Mouse (Mus musculus): ENCODE measurements at regions not wholly inside any gene's neighbourhood (a gene's known extent, or its start where the extent isn't known, plus 50 kb on each side); places are given as distances from the start of the nearest gene placed in this dataset.
A peak's percentile ranks its signal among the peaks of the same experiment; 100 is the strongest.

DNA sequence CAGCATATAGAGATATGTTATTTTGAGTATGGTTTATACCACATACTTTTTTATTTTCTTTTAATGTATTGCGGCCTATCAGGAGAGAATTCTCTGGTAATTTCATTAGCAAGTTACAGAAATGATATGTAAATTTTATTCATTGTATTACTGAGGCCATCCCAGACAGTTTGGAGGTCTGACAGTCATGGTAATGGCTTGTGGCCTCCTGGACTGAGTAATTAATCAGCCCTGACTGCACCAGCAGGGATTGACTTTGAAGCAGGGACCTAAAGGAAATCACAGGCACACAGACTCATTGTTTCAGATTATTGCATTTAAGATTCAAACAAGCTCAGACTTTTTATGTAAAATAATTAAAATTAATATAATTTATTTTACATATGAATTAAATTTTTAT, 435.9 kb upstream of the Siglech start:
- ATAC-seq, result 0 out of 2 replicates have a peak, but pooled peaks have one; percentile 42
- 70% methylated on average over 1 of the region's 1 CpGs for WGBS

DNA sequence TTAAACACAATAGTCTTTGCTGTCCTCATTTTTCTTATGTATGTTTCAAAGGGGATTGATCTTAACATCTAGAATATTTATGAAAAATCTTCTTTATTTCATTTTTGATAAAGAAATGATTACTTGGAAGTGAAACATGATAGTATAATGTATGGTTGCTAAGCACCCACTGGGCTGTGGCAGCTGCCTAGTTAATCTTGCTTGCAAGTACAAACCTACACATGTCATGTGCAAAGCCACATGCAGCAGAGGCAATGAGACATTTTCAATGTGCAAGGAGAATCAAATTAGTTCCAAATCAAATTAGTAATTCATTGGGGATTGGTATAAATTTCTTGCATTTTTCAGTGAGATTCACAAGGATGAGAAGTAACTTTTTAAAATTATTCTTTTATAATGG, 428.1 kb upstream of the Siglech start:
- H3K9ac ChIP-seq (ENCODE audit: low read depth, low read length), result no peak overlapping the region
- no peak for ATAC-seq
- no peak overlapping the region for H3K4me3 ChIP-seq (ENCODE audit: low read length)
- no peaks in the 10 kb centered on the region for H3K36me3 ChIP-seq (ENCODE audit: control insufficient read depth, insufficient read depth, low read length)
- no peaks in the 10 kb centered on the region for H3K27me3 ChIP-seq (replicated peaks; ENCODE audit: control insufficient read depth, insufficient read depth, low read length)
- H3K9me3 ChIP-seq (ENCODE audit: control insufficient read depth, low read length), result no peaks in the 10 kb centered on the region
- no peaks in the 10 kb centered on the region for H3K4me1 ChIP-seq (ENCODE audit: control insufficient read depth, insufficient read depth, low read depth, low read length)
- no peak overlapping the region for H3K4me2 ChIP-seq (ENCODE audit: low read length)
- H3K27ac ChIP-seq (ENCODE audit: low read depth, low read length), result no peak overlapping the region

More for the DNA sequence above, 435.9 kb upstream of the Siglech start:
- Histone ChIP-seq H3K4me1 (ENCODE audit: control insufficient read depth, insufficient read depth, low read depth, low read length) (no peaks in the 10 kb centered on the region), H3K9ac (ENCODE audit: low read depth, low read length) (no peak overlapping the region), H3K36me3 (ENCODE audit: control insufficient read depth, insufficient read depth, low read length) (no peaks in the 10 kb centered on the region), H3K4me3 (ENCODE audit: low read length) (no peak overlapping the region), H3K4me2 (ENCODE audit: low read length) (no peak overlapping the region), H3K9me3 (ENCODE audit: control insufficient read depth, low read length) (no peaks in the 10 kb centered on the region), H3K27ac (ENCODE audit: low read depth, low read length) (no peak overlapping the region), H3K27me3 (replicated peaks; ENCODE audit: control insufficient read depth, insufficient read depth, low read length) (no peaks in the 10 kb centered on the region)
